Mouse (Mus musculus) layer of hippocampus, postnatal 14 days (tissue): ENCODE measurements around the gene Nenf. TPM values are rescaled to one million over a fixed set of nuclear protein-coding genes. Genes with fewer than 3 reads are reported as not detected.
A peak's percentile ranks its signal among the peaks of the same experiment; 100 is the strongest.

ENCODE experiments used
- DNase-seq, 2 experiments: peaks; one replicate each; pipeline ENCODE4 v3.0.0; 2021 to 2022; ENCODE audit warnings: low spot score in 2 of 2, mixed read lengths in 1 of 2
- total RNA-seq, 2 experiments: library from RNA; stranded (reverse); gene quantifications; 2 replicates each; pipeline ENCODE4 v1.2.3; 2021

The Nenf gene
- total RNA-seq, 2 experiments from 2014 or later = 64.7 to 67.4 TPM

DNA sequence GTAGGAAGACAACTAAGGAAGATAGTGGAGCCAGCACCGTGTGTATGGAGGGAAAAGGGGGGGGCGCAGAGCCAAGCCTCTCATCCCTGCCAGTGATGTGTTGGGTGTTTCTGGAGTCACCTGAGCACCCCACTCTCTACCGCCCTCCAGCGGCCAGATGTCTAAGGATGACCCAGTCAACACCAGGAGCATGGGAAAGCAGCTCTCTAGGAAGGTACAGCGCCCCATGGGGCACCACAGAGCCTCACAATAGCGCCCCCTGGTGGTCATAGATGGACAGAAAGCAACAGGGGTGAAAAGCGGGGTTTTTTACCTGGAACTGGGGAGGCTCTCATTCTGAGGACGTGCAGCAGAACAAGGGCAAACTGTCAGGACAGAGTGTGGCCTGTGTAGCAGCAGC, 29.2 kb downstream of the Nenf start:
- DNase-seq = no peak

DNA sequence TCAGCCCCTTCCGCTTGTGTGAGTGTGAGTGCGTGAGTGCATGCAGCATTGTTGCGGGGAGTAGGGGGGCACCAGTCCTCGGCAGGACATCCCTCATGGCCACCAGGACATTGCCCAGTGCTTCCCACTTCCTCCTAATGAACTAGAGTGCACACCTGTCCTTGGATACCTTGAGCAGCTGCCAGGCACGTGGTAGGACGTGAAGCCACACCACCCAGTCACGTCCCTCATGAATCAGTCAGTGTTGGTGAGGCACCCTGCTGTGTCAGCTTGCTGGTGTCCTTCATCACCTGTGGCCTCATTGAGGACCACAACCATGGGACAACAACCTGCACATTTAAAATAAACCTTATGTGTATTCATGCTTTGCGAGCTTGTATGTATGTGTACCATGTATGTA, 33.5 kb downstream of the Nenf start:
- no peak for DNase-seq

DNA sequence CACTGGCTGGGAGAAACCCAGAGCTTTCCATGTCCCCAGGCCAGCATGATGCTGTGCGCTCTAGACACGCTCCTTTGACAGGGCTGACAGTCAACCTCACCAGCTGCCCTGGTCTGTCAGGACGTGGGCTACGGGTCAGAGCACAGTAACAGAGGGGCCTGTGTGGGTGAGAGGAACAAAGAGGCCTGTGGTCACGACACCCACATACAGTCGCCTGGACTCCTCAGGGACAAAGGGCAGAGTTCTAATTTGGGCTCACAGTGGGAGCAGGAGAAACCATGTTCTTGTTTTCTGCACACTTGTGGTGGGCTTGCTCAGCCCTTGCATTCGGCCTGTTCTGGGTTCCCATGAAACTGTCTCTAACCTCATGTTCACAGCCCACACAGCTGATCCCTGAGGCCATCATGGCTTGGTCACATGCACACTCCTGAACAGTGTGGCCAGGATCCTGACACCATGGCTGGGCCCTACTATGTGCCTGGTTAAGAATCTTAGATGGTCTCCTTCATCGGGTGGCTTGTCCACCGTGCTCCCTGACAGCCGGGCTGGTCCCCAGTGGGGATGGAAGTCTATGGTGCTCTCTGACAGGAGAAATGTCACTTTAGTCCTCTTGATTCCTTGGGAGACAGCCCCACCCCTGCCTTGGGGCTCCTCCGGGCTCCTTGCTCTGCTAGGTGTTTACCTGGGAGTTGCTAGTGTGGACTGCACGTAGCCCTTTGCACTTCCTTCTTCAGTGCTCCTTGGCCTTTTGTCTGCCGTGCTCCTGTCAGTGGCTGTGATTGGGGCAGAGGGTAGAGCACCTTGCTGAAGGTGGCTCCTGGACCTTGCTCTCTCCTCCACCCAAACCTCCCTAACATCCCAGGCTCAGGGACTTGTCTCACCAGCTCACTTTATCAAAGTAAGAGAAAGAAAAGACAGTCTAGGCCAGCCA, 34.6 kb downstream of the Nenf start:
- no peak for DNase-seq

DNA sequence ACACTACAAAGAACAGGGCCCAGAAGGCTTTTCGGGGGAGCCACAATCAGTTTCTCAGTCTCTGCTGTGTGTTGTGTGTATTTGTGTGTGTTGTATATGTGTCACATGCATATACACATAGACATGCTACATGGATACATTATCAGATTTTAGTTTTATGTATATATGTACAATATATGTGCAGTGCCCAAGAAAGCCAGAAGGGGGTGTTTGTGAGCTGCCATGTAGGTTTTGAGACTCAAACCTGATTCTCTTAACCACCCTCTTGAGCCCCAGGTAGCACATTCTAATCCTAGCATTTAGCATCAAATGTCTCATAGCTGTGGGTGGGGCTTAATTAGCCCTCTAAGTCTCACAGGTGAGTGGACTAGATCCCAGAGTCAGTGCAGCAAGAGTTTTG, 35.7 kb downstream of the Nenf start:
- no peak for DNase-seq

DNA sequence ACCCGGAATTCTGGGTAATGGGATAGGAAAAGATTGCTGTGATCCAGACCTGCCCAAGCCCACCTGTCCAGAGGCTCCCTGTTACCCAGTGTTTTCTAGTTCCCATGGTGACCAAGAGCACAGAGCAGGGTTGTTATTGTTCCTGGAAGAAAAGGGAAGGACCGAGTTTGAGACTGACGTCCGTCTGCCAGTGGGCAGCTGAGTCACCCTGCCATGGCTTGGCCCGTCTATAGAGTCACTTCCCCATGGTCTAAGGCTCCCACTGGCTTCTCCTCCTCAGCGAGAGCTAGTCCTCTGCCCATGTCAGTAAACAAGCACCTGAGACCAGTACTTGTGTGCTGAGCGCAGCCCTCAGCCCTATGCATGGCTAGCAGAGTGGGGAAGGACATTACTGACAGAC, 36.8 kb downstream of the Nenf start:
- no peak for DNase-seq

DNA sequence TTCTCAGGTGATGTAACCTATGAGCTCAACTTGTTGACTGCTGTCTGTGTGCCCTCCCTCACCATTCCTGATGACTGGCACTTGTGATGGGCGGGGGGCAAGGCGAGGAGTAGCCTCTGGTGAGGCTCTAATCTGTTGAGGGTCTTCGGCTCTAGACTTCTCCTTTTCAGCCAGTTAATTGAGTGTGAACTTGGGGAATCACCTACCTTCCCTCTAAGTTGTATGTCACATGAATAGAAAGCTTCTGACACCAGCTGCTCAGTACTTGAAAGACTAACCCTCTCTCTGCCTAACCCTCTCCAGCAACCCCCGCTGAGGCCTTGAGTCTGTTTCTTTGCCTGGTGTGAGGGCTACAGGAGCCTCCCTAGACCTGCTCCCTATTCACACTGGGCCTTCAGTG, 39.7 kb downstream of the Nenf start:
- DNase-seq = no peak

DNA sequence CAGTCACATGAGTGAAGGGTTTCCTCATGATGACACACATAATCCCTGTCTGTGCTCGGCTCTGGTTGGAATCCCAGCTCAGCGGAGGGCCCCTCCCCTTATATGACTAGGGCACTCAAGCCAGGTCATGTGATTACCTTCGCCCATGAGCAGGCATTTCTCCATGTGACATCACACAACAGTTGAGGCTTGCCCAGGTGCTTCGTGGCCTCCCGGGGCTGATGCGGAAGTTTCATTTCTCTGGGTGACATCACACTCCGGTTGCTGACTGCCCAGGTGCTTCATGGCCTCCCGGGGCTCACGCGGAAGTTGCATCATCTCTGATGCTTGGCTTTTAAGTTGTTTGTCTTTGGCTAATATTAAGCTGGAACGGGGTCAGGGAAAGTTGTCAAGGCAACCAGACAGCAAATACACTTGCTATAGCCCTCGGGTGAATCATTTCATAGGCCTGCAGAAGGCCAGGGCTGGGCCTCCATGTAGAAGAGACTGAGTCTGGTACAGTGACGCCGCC, 40.4 kb downstream of the Nenf start:
- DNase-seq = no peak

DNA sequence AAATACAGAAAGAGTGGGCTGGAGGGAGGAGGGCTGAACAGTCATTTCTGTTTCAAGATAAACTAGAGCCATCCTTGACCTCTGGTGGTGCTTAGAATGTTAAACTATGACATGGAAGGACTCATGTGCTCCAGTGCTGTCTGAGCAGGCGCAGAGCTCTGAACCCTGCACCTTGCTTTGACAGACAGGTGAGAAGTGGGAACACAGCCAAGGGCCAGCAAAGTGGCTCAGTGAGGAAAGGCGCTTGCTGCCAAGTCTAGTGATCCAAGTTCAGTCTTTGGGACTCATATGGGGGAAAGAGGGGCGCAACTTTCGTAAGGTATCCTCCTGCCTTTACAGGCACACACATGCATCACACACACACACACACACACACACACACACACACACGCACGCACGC, 41.8 kb downstream of the Nenf start:
- DNase-seq = no peak

DNA sequence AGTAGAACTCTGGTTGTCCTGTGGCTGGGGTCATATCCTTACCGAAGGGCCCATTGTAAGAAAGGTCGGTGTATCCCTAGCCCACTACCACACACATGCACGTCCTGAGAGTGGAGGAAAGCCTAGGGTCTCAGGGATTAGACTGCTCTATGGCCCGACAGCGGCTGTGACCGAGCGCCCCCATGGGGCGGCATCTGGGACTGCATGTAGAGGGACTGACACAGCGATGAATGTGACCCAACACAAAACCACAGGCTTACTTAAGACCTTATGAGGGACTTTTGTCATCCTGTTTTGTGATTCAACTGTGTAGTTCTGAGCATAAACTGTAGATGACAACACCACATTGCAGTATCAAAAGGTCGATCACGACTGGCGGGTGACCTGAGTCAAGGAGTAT, 42.5 kb downstream of the Nenf start:
- peak; percentile 66 to 68 for DNase-seq

DNA sequence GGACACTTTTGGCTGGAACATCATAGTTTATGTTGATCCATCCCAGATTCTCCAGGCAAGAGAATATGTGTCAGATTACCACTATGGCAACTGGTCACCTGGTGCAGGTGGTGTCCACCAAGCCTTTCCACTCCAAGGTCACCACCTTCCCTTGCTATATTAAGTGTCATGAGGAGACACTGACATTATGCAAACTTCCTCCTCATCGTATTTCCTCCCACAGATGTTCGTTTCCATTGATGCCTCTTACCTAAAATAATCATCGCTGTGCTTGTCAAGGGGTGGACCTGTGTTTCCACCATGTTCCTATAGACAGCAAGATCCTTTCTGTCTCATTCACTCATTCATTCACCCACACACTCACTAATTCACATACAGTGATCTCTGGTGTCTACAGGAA, 45.3 kb downstream of the Nenf start:
- DNase-seq = no peak

DNA sequence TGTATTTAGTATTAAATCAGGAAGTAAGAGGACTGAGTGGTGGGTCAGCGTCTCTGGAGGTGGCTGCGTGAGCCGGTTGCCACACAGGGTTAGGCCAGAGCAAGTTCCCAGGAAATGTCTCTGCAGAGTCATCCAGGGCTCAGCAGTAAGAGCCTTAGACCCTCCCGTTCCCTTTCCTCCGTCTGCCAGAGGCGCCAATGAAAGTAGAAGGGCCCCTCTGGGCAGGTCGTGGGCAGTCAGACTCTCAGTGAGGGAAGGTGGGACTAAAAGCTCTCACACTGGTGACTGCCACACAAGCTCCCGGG, 48.4 kb downstream of the Nenf start:
- DNase-seq = no peak

DNA sequence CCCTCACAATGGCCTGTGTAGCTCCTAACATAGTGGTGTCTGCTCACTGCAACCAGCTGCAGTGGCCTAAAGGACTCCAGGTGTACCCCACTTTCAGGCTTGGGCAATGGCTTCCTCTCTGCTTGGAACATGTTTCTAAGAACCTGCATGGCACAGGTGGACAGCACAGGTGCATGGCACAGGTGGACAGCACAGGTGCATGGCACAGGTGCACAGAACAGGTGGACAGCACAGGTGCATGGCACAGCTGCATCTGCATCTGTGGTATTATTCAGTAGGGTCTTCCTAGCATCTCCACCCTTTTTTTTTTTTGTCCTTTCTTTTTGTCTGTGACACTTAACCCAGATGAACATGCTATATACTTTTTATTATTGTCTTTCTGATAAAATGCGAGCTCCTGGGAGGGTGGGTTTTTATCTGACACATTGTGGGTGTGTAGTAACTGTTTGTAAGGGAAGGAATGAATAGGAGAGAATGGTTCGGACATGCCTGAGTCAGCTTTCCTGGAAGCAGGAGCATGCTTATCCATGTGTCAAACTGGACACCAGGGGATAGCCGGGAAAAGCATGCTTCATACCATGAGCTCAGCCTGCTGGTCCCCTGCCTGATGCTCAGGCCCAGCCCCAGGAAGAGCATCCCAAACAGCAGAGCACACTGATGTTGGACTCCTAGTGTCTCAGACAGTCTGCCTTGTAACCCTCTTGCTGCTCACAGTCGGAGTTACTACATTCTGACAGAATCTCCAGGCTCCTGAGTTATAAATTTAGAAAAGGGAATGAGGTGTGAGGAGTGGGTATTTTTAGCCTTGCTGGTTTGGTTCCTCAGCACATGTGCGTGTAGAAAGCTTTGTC, 49.0 kb downstream of the Nenf start:
- DNase-seq = no peak

DNA sequence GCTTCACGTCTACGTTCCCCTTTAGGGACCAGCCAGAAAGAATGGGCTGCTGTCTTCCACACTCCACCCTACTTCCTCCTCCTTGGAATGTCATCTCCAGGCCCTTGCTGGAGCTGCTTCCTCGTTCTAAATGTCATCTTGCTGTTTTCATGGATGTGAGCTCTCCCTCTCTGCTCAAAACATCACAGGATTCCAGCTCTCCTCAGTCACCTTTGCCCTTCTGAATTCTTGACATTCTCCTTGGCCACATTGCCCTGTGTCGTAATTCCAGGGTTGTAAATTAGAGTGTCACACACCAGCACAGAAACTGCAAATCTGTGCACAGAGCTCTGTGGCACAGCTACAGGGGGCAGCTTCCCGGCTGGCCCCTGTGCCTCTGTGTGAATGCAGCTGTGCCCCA, 50.1 kb downstream of the Nenf start:
- no peak for DNase-seq

DNA sequence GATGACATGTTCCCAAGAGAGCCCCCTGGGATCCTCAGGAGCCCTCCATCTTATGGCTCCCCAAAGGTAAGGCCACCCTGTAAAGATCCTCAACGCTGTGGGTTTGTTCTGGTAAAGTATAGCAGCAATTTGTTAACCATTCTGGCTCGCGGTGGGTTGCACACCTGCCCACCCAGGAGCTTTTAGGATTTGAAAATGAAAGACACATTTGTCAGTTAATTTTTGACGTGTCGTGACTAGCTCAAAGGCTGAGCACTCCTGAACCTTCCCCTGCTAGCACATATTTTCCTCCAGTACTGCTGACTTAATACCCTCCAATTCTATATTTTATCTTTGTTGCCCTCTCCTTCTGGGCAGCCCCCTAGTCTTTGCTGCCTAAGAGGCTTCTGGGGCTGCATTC, 50.8 kb downstream of the Nenf start:
- DNase-seq = no peak

DNA sequence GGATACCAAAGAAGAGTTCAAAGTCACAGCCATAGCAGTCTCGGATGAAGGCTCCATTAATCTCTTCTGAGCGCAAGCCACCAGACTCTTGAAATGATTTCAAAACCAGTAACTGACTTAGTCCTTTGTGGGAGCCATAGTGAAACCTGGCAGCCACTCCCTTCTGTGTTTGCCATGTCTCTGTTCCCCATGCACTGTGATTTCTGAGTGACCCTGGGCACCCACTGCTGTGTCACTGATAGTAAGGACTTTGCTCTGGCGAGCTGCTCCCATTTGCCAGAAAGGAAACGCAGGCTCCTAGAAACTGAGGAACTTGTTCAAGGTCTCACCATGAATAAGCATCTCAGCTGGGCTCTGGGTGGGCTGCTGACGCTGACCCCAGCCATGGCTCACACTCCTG, 54.5 kb downstream of the Nenf start:
- DNase-seq = no peak

DNA sequence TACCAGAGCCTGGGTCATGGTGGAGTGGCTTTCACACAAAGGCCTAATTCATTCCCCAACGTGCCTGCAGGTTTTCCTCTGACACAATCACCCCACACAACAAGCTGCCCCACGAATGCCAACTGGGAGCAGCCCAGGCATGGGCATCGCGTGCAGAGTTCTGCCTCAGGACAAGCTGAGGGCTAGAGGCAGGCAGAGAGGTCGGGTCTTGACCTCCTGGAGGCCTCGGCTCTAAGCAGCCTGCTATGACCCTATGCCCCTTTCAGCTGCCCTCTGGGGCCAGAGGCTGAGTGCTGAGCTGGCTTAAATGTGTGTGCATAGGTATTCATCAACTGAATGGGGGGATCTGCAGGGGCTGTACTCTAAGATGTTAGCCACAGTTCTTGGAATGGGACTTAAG, 56.1 kb downstream of the Nenf start:
- DNase-seq = no peak

DNA sequence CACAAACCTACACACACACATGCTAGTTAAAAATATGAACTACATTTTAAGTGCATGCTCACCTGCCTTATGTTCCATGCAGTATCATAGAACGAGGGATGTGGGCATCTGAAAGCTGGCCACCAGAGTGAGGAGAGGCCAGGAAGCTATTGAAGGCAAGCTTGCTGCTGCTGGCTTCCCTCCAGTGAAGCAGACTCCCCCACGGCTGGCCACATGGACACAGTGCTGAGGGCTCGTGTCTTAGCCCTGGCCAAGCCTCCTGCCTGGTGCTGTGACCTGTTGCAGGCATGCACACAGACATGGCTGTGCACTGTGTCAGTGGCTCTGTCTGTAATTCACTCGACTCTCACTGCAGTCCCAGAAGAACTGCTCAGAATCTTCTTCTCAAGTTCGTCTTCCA, 58.3 kb downstream of the Nenf start:
- DNase-seq = no peak

DNA sequence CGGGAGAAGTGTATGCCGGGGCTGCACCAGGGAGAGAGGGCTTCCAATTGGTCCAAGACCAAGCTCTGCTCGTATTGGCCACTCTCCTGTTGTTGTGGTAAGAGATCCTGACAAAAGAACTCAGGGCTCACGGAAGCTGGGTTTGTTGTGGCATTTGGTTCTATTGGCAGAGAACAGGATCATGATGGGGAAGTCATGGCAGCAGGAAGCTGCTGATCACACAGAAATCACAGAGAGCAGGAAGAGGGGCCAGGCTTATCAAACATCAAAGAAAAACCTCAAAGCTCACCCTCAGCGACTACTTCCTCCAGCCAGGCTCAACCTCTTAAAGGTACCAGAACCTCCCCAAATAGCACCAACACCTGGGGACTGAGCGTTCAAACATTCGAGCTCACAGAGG, 58.9 kb downstream of the Nenf start:
- DNase-seq = peak in 1 of 2 experiments; percentile 13

DNA sequence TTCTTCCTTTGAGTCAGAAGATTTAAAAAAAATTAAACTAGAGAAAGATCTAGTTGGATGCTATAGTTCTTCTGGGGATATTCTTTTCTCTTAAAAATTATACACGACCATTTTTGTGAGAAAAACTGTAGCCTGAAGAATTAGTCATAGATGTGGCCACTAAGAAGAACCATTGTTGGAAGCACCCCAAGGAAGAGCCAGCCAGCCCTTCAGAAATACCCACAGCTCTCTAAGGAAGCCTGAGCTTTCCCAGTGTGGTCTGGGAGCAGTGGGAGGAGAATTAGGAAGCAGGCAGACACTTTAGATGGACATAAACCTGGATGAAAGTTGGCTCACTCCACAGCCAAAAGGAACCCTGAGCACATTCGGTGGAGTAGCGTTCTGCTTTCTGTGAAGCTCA, 59.5 kb downstream of the Nenf start:
- no peak for DNase-seq

DNA sequence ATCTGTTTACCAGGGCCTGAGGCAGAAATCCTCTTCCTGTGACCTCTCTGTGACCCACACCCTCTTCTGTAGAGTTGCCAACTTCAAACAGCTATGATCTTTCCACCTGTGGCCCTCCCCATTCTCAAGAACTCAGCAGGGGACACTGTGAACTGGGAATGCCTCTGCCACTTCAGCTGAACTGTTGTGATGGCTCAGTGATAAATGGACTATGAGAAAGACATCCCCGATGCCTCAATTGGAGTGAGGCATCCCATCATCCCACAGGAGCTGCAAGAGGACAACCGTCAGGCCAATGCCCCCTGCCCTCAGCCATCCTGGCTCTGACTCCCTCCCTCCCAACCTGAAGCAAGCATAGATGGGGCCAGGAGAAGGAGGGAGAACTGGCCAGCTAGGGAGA, 60.0 kb downstream of the Nenf start:
- DNase-seq = no peak

DNA sequence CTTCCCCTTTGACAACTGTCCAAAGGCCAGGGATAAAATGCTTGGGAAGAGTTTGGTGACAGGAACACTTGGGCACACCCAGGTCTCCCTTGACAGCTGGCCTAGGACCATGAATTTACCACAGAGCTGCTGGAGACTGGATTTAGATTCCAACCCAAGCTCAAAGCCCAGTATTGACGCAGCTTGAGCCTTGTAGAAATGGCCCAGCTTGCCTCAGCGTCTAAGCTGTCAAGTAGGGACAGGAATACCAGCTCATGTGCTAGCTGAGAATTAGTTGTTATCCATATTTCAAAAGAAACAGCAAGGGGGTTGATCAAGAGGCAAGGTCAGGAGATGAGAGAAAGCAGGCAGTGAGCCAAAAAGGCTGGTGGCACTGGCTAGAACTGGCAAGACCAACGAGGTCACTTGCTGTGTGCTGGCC, 60.6 kb downstream of the Nenf start:
- no peak for DNase-seq
